Mouse (Mus musculus) liver, embryonic 16.5 days (tissue): ENCODE results near the gene Ccpg1. TPM values are rescaled to one million over a fixed set of nuclear protein-coding genes. Genes with fewer than 3 reads are reported as not detected.

Experiments used
- microRNA-seq: library from miRNA; unstranded; fragments of <30 nt; microRNA quantifications from one replicate; pipeline ENCODE4, GENCODE M21; 2016
- polyA plus RNA-seq: library from polyadenylated mRNA; unstranded; fragments of >200 nt; fragmentation: Nextera tagmentation; extraction: Ambion mirVana; gene quantifications from 2 replicates; pipeline ENCODE4 v1.2.1, GENCODE M21; 2015

Ccpg1 gene
- polyA plus RNA-seq, 1 experiment from 2014 or later, result 13.3 TPM

Small RNAs within 50 kb of the gene (microRNA-seq; reads per million reads assigned to microRNA genes)
- gene Gm27353, result not detected

Other genes starting within 250 kb of the Ccpg1 start
- gene Prtg, start 178.6 kb upstream of the Ccpg1 start, polyA plus RNA-seq, result 0.11 and 0.26 TPM in 2 replicates
- gene Pygo1, start 59.8 kb upstream of the Ccpg1 start, polyA plus RNA-seq, result 0.08 TPM in 2 replicates
- 0.05 and 0.06 TPM in 2 replicates for gene Dyx1c1, start 26.6 kb upstream of the Ccpg1 start, polyA plus RNA-seq
- not detected in 2 replicates for gene Gm44503, start 26.6 kb upstream of the Ccpg1 start, polyA plus RNA-seq
- gene Ccpg1os, start within 50 bp of the Ccpg1 start, polyA plus RNA-seq, result 2.2 and 2.5 TPM in 2 replicates
- gene Pigb, start 54.9 kb downstream of the Ccpg1 start, polyA plus RNA-seq, result 4.7 and 5.0 TPM in 2 replicates
- gene Rab27a, start 59.4 kb downstream of the Ccpg1 start, polyA plus RNA-seq, result 6.7 and 6.8 TPM in 2 replicates
- gene Khdc3, start 116.4 kb downstream of the Ccpg1 start, polyA plus RNA-seq, result 0.05 and 0.08 TPM in 2 replicates
- gene Gm20509, start 117.0 kb downstream of the Ccpg1 start, polyA plus RNA-seq, result not detected in 2 replicates
- 33.3 and 34.9 TPM in 2 replicates for gene Rsl24d1, start 128.0 kb downstream of the Ccpg1 start, polyA plus RNA-seq